Mouse (Mus musculus) hindlimb bud, embryonic 11.5 days (tissue): ENCODE results near the gene Bdp1.
"Not testable (repeated sequence)": the region's sequence is repeated elsewhere in the genome, so short reads cannot be mapped to it uniquely, and the experiment has no call there.

Experiments
- DNase-seq: peaks from one replicate; pipeline ENCODE4 v3.0.0-alpha.2; 2012; ENCODE audit warnings: low read depth, low spot score; ENCODE audit errors: extremely low spot score

Gene Bdp1

GRCm38 (mm10) chr13:100103748-100104254 lies at the start of gene Bdp1:
Gene Bdp1 (minus strand): TSS chr13:100104070.
- peak; percentile 63 for DNase-seq

GRCm38 (mm10) chr13:100152659-100153058 lies 48.8 kb upstream of the Bdp1 start:
- no peak for DNase-seq

GRCm38 (mm10) chr13:100141646-100142314 lies 37.9 kb upstream of the Bdp1 start:
- DNase-seq = no peak

GRCm38 (mm10) chr13:100125258-100125643 lies 21.4 kb upstream of the Bdp1 start:
- DNase-seq = no peak

- DNase-seq = peak; percentile 64
Observed at GRCm38 (mm10) chr13:100124423-100125257, 20.8 kb upstream of the Bdp1 start, which contains the start of gene Smn1. Gene Smn1 (plus strand): TSS chr13:100124852.

GRCm38 (mm10) chr13:100123970-100124369 lies 20.1 kb upstream of the Bdp1 start:
- no peak for DNase-seq

- no peak for DNase-seq
Observed at GRCm38 (mm10) chr13:100112218-100112972, 8.5 kb upstream of the Bdp1 start.

- DNase-seq = no peak
Observed at GRCm38 (mm10) chr13:100107652-100108472, 4.0 kb upstream of the Bdp1 start, which contains the start of gene Serf1. Gene Serf1 (plus strand): TSS chr13:100108012.

- no peak for DNase-seq
Observed at GRCm38 (mm10) chr13:100103052-100103658, 715 bp downstream of the Bdp1 start.

GRCm38 (mm10) chr13:100098808-100099207 lies 5.1 kb downstream of the Bdp1 start:
- DNase-seq = no peak

GRCm38 (mm10) chr13:100071473-100071872 lies 32.4 kb downstream of the Bdp1 start:
- no peak for DNase-seq

- DNase-seq = no peak
Observed at GRCm38 (mm10) chr13:100067821-100068220, 36.0 kb downstream of the Bdp1 start.

- DNase-seq = no peak
Observed at GRCm38 (mm10) chr13:100063936-100064335, 39.9 kb downstream of the Bdp1 start.

- not testable (repeated sequence) for DNase-seq
Observed at GRCm38 (mm10) chr13:100057738-100058137, 46.1 kb downstream of the Bdp1 start.

GRCm38 (mm10) chr13:100026013-100026412 lies 77.9 kb downstream of the Bdp1 start:
- DNase-seq = no peak

GRCm38 (mm10) chr13:100016891-100017290 lies 87.0 kb downstream of the Bdp1 start:
- DNase-seq = no peak

GRCm38 (mm10) chr13:100015937-100016336 lies 87.9 kb downstream of the Bdp1 start:
- DNase-seq = no peak

- DNase-seq = peak; percentile 89
Observed at GRCm38 (mm10) chr13:100014906-100015895, 88.7 kb downstream of the Bdp1 start, which contains the start of gene Mccc2. Gene Mccc2 (minus strand): TSS chr13:100015639.
